Mouse (Mus musculus): ENCODE measurements around the gene Cracr2a. TPM values are rescaled to one million over a fixed set of nuclear protein-coding genes. Genes with fewer than 3 reads are reported as not detected.

The Cracr2a gene
- total and polyA plus RNA-seq, 2 experiments from 2014 or later = 0.52 to 1.0 TPM

GRCm38 (mm10) chr6:127661717-127662292, 100.7 kb downstream of the Cracr2a start:
- Histone ChIP-seq H3K27me3 (ENCODE audit: insufficient read depth, low read length) (no peaks in the 10 kb centered on the region), H3K4me3 (ENCODE audit: low read length) (no peak overlapping the region), H3K36me3 (ENCODE audit: insufficient read depth, low read length) (no peaks in the 10 kb centered on the region), H3K4me2 (ENCODE audit: low read depth, low read length) (no peak overlapping the region), H3K27ac (no peak overlapping the region), H3K9ac (replicated peaks; ENCODE audit: low read length) (no peak overlapping the region), H3K9me3 (ENCODE audit: low read length) (no peaks in the 10 kb centered on the region), H3K4me1 (ENCODE audit: insufficient read depth, low read length) (no peaks in the 10 kb centered on the region)
- 79% methylated on average over 7 of the region's 7 CpGs for WGBS
- TF ChIP-seq CTCF (IDR thresholded peaks at IDR 0.05; ENCODE audit: low read depth) = no peak
- DNase-seq (ENCODE audit: low spot score) = no peak
- no peak for ATAC-seq

DNA sequence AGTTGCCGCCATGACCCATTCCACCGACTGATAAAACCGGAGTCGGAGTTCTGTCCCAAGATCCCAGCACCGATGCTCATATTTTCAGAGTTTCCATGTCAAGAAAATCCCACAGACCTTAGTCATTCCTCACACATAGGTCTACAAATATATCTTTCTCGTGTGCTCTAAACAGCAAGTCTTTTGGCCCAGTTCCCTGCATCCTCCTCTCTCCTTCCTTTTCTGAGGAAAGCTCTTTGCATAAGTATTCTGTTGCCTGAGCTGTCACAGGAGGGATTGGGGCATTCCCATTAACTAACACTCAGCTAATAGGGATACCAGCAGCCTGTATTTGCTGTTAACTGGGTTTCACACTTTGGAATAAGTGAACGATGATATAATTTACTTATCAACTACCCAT, 102.1 kb downstream of the Cracr2a start:
- no peak for TF ChIP-seq CTCF (IDR thresholded peaks at IDR 0.05; ENCODE audit: low read depth)
- Histone ChIP-seq H3K27me3 (ENCODE audit: insufficient read depth, low read length) (no peaks in the 10 kb centered on the region), H3K4me1 (ENCODE audit: insufficient read depth, low read length) (no peaks in the 10 kb centered on the region), H3K9ac (replicated peaks; ENCODE audit: low read length) (no peak overlapping the region), H3K4me2 (ENCODE audit: low read depth, low read length) (no peak overlapping the region), H3K4me3 (ENCODE audit: low read length) (no peak overlapping the region), H3K36me3 (ENCODE audit: insufficient read depth, low read length) (no peaks in the 10 kb centered on the region), H3K9me3 (ENCODE audit: low read length) (no peaks in the 10 kb centered on the region), H3K27ac (no peak overlapping the region)
- WGBS = 80% methylated on average over 7 of the region's 7 CpGs
- DNase-seq (ENCODE audit: low spot score) (no peak), ATAC-seq (no peak)

DNA sequence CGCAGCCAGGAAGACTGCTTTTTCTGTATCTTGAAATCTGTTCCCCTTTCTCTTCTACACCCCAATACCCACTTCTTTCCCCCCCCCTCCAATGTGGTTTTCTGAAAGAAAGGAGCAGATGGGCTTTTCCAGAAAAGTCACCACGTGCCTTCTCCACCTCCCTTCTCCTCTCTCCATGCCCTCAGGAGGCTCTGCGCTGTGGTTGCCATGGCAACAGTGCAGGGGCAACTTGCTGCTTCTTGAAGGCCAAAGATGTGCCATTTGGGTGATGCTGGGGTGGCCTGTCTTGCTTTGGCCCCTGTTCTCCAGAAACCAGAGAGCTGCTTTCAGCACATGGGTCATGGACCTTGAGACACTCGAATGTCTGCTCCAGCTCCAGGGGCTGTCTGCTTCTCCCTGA, 108.2 kb downstream of the Cracr2a start:
- Histone ChIP-seq H3K4me3 (ENCODE audit: low read length) (no peak overlapping the region), H3K27me3 (ENCODE audit: insufficient read depth, low read length) (no peaks in the 10 kb centered on the region), H3K4me2 (ENCODE audit: low read depth, low read length) (no peak overlapping the region), H3K9me3 (ENCODE audit: low read length) (no peaks in the 10 kb centered on the region), H3K36me3 (ENCODE audit: insufficient read depth, low read length) (no peaks in the 10 kb centered on the region), H3K4me1 (ENCODE audit: insufficient read depth, low read length) (peaks cover 5% of the 10 kb centered on the region; the same call in 1 of the 2 replicates), H3K27ac (no peak overlapping the region), H3K9ac (replicated peaks; ENCODE audit: low read length) (no peak overlapping the region)
- 47% methylated on average over 4 of the region's 4 CpGs for WGBS
- peak; percentile 77 for DNase-seq (ENCODE audit: low spot score)
- peak; percentile 68 for ATAC-seq
- TF ChIP-seq CTCF (IDR thresholded peaks at IDR 0.05; ENCODE audit: low read depth) = no peak

GRCm38 (mm10) chr6:127670031-127670430, 108.9 kb downstream of the Cracr2a start:
- DNase-seq (ENCODE audit: low spot score) = no peak
- WGBS = 97% methylated on average over 4 of the region's 4 CpGs
- no peak for ATAC-seq
- Histone ChIP-seq H3K9ac (replicated peaks; ENCODE audit: low read length) (no peak overlapping the region), H3K27me3 (ENCODE audit: insufficient read depth, low read length) (no peaks in the 10 kb centered on the region), H3K36me3 (ENCODE audit: insufficient read depth, low read length) (no peaks in the 10 kb centered on the region), H3K4me2 (ENCODE audit: low read depth, low read length) (no peak overlapping the region), H3K9me3 (ENCODE audit: low read length) (no peaks in the 10 kb centered on the region), H3K4me3 (ENCODE audit: low read length) (no peak overlapping the region), H3K4me1 (ENCODE audit: insufficient read depth, low read length) (peaks cover 5% of the 10 kb centered on the region; the same call in 1 of the 2 replicates), H3K27ac (no peak overlapping the region)
- peak; percentile 41 for TF ChIP-seq CTCF (IDR thresholded peaks at IDR 0.05; ENCODE audit: low read depth)

- H3K9ac ChIP-seq (replicated peaks; ENCODE audit: low read length) = no peak overlapping the region
- ATAC-seq = no peak
- DNase-seq (ENCODE audit: low spot score) = no peak
- no peaks in the 10 kb centered on the region for H3K9me3 ChIP-seq (ENCODE audit: low read length)
- H3K27ac ChIP-seq = no peak overlapping the region
- H3K4me1 ChIP-seq (ENCODE audit: insufficient read depth, low read length) = peaks cover 5% of the 10 kb centered on the region; the same call in 1 of the 2 replicates
- no peak overlapping the region for H3K4me3 ChIP-seq (ENCODE audit: low read length)
- H3K27me3 ChIP-seq (ENCODE audit: insufficient read depth, low read length) = no peaks in the 10 kb centered on the region
- 76% methylated on average over 7 of the region's 7 CpGs for WGBS
- H3K36me3 ChIP-seq (ENCODE audit: insufficient read depth, low read length) = no peaks in the 10 kb centered on the region
- TF ChIP-seq CTCF (IDR thresholded peaks at IDR 0.05; ENCODE audit: low read depth) = no peak
- no peak overlapping the region for H3K4me2 ChIP-seq (ENCODE audit: low read depth, low read length)
Observed at GRCm38 (mm10) chr6:127672071-127672470, 110.9 kb downstream of the Cracr2a start.

GRCm38 (mm10) chr6:127676866-127677265, 115.7 kb downstream of the Cracr2a start:
- Histone ChIP-seq H3K9me3 (ENCODE audit: low read length) (no peaks in the 10 kb centered on the region), H3K27ac (no peak overlapping the region), H3K4me1 (ENCODE audit: insufficient read depth, low read length) (peaks cover 8% of the 10 kb centered on the region; the same call in 1 of the 2 replicates), H3K36me3 (ENCODE audit: insufficient read depth, low read length) (no peaks in the 10 kb centered on the region), H3K9ac (replicated peaks; ENCODE audit: low read length) (no peak overlapping the region), H3K4me2 (ENCODE audit: low read depth, low read length) (no peak overlapping the region), H3K27me3 (ENCODE audit: insufficient read depth, low read length) (no peaks in the 10 kb centered on the region), H3K4me3 (ENCODE audit: low read length) (no peak overlapping the region)
- peak; percentile 60 for DNase-seq (ENCODE audit: low spot score)
- 32% methylated on average over 11 of the region's 11 CpGs for WGBS
- no peak for TF ChIP-seq CTCF (IDR thresholded peaks at IDR 0.05; ENCODE audit: low read depth)
- ATAC-seq = peak; percentile 78

- no peak overlapping the region for H3K27ac ChIP-seq
- peaks cover 11% of the 10 kb centered on the region; the same call in 1 of the 2 replicates for H3K4me1 ChIP-seq (ENCODE audit: insufficient read depth, low read length)
- H3K36me3 ChIP-seq (ENCODE audit: insufficient read depth, low read length) = no peaks in the 10 kb centered on the region
- ATAC-seq = no peak
- H3K4me3 ChIP-seq (ENCODE audit: low read length) = no peak overlapping the region
- H3K9me3 ChIP-seq (ENCODE audit: low read length) = no peaks in the 10 kb centered on the region
- H3K27me3 ChIP-seq (ENCODE audit: insufficient read depth, low read length) = no peaks in the 10 kb centered on the region
- H3K4me2 ChIP-seq (ENCODE audit: low read depth, low read length) = no peak overlapping the region
- no peak overlapping the region for H3K9ac ChIP-seq (replicated peaks; ENCODE audit: low read length)
- DNase-seq (ENCODE audit: low spot score) = peak; percentile 47
- TF ChIP-seq CTCF (IDR thresholded peaks at IDR 0.05; ENCODE audit: low read depth) = no peak
- 57% methylated on average over 9 of the region's 9 CpGs for WGBS
Observed at GRCm38 (mm10) chr6:127678320-127678719, 117.2 kb downstream of the Cracr2a start.
